Mouse (Mus musculus): ENCODE measurements around the gene Krt36. TPM values are rescaled to one million over a fixed set of nuclear protein-coding genes. Genes with fewer than 3 reads are reported as not detected.
A peak's percentile ranks its signal among the peaks of the same experiment; 100 is the strongest.

Krt36 gene
- 0.08 and 0.11 TPM in 2 replicates for polyA plus RNA-seq (2014; fragmentation: Nextera tagmentation; extraction: Ambion mirVana)

GRCm38 (mm10) chr11:100105576-100106122 lies at the start of gene Krt36:
Krt36 (minus strand) TSS chr11:100105626.
- WGBS, result 75% methylated on average over 6 of the region's 6 CpGs
- no peak within 1 kb of the TSS for H3K9ac ChIP-seq (ENCODE audit: low read length)
- H3K36me3 ChIP-seq (ENCODE audit: control insufficient read depth, insufficient read depth, low read length), result no peaks in the 10 kb centered on the region
- ATAC-seq (ENCODE audit: insufficient number of reproducible peaks, low FRiP score, low TSS enrichment, low read depth) (no peak), DNase-seq (ENCODE audit: low spot score) (no peak)
- no peak within 1 kb of the TSS for H3K27ac ChIP-seq (replicated peaks; ENCODE audit: low read depth, low read length)
- H3K4me2 ChIP-seq (ENCODE audit: low read depth, severe bottlenecking), result no peak within 1 kb of the TSS
- no peaks in the 10 kb centered on the region for H3K4me1 ChIP-seq (ENCODE audit: control insufficient read depth, insufficient read depth, low read length)
- H3K9me3 ChIP-seq (ENCODE audit: control insufficient read depth, low read length), result no peaks in the 10 kb centered on the region
- H3K4me3 ChIP-seq (ENCODE audit: low read depth, low read length), result no peak within 1 kb of the TSS
- no peaks in the 10 kb centered on the region for H3K27me3 ChIP-seq (ENCODE audit: control insufficient read depth, insufficient read depth, low read length)

- Histone ChIP-seq H3K27ac (replicated peaks; ENCODE audit: low read depth, low read length) (no peak within 1 kb of the TSS), H3K9ac (ENCODE audit: low read length) (no peak within 1 kb of the TSS), H3K4me1 (ENCODE audit: control insufficient read depth, insufficient read depth, low read length) (peaks cover 3% of the 10 kb centered on the region; the same call in 1 of the 2 replicates), H3K4me2 (ENCODE audit: low read depth, severe bottlenecking) (no peak within 1 kb of the TSS), H3K27me3 (ENCODE audit: control insufficient read depth, insufficient read depth, low read length) (peaks cover 19% of the 10 kb centered on the region), H3K4me3 (ENCODE audit: low read depth, low read length) (no peak within 1 kb of the TSS), H3K36me3 (ENCODE audit: control insufficient read depth, insufficient read depth, low read length) (no peaks in the 10 kb centered on the region), H3K9me3 (ENCODE audit: control insufficient read depth, low read length) (no peaks in the 10 kb centered on the region)
- DNase-seq (ENCODE audit: low spot score) (no peak), ATAC-seq (ENCODE audit: insufficient number of reproducible peaks, low FRiP score, low TSS enrichment, low read depth) (no peak)
- 66% methylated on average over 9 of the region's 9 CpGs for WGBS
Observed at GRCm38 (mm10) chr11:100148615-100149330, 43.3 kb upstream of the Krt36 start, which contains the start of gene Krt19. Krt19 (minus strand) TSS chr11:100148665.

- H3K4me3 ChIP-seq (ENCODE audit: low read depth, low read length), result no peak overlapping the region
- H3K27ac ChIP-seq (replicated peaks; ENCODE audit: low read depth, low read length), result no peak overlapping the region
- H3K36me3 ChIP-seq (ENCODE audit: control insufficient read depth, insufficient read depth, low read length), result no peaks in the 10 kb centered on the region
- H3K4me2 ChIP-seq (ENCODE audit: low read depth, severe bottlenecking), result no peak overlapping the region
- no peaks in the 10 kb centered on the region for H3K9me3 ChIP-seq (ENCODE audit: control insufficient read depth, low read length)
- H3K4me1 ChIP-seq (ENCODE audit: control insufficient read depth, insufficient read depth, low read length), result peaks cover 3% of the 10 kb centered on the region; the same call in 1 of the 2 replicates
- H3K9ac ChIP-seq (ENCODE audit: low read length), result no peak overlapping the region
- DNase-seq (ENCODE audit: low spot score), result no peak
- 40% methylated on average over 5 of the region's 5 CpGs for WGBS
- peaks cover 19% of the 10 kb centered on the region for H3K27me3 ChIP-seq (ENCODE audit: control insufficient read depth, insufficient read depth, low read length)
- ATAC-seq (ENCODE audit: insufficient number of reproducible peaks, low FRiP score, low TSS enrichment, low read depth), result no peak
Observed at GRCm38 (mm10) chr11:100147566-100148353, 42.3 kb upstream of the Krt36 start.

DNA sequence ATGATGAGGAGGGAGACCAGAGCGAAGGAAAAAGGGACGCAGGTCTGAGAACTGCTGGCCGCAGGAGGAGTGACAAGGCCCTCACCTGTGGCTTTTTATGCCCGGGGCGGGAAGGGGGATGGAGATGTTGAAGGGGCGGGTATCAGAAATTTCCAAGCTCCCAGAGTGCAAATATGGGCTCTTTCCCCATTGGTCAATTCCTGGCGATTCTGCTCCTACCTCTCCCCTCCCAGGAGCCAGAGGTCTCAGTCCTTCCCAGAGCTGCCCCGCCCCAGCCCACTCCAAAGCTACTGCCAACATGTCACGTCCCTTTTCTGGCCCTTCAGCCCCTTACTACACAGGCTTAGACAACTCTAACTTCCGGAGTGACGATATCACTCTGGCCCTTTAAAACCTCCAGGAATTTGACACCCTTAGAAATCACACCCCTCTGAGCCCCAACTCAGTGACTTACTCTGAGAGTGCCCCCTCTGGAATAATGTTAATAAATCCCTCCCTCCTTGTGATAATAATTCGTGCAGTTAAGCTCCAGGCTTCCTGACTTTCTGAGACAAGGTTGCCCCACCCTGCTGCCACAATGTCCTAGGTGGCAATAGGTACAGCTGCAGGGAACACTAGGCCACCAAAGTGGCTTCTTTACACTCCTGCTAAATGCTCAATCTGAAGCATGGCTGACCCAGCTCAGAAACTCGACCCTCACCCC lies 40.6 kb upstream of the Krt36 start:
- Histone ChIP-seq H3K9me3 (ENCODE audit: control insufficient read depth, low read length) (no peaks in the 10 kb centered on the region), H3K9ac (ENCODE audit: low read length) (no peak overlapping the region), H3K4me3 (ENCODE audit: low read depth, low read length) (peak overlapping the region; percentile 21), H3K4me1 (ENCODE audit: control insufficient read depth, insufficient read depth, low read length) (peaks cover 3% of the 10 kb centered on the region; the same call in 1 of the 2 replicates), H3K36me3 (ENCODE audit: control insufficient read depth, insufficient read depth, low read length) (no peaks in the 10 kb centered on the region), H3K4me2 (ENCODE audit: low read depth, severe bottlenecking) (peak overlapping the region; percentile 47), H3K27me3 (ENCODE audit: control insufficient read depth, insufficient read depth, low read length) (peaks cover 19% of the 10 kb centered on the region), H3K27ac (replicated peaks; ENCODE audit: low read depth, low read length) (no peak overlapping the region)
- ATAC-seq (ENCODE audit: insufficient number of reproducible peaks, low FRiP score, low TSS enrichment, low read depth) (0 out of 2 replicates have a peak, but pooled peaks have one; percentile 44), DNase-seq (ENCODE audit: low spot score) (no peak)
- 2% methylated on average over 13 of the region's 13 CpGs for WGBS

DNA sequence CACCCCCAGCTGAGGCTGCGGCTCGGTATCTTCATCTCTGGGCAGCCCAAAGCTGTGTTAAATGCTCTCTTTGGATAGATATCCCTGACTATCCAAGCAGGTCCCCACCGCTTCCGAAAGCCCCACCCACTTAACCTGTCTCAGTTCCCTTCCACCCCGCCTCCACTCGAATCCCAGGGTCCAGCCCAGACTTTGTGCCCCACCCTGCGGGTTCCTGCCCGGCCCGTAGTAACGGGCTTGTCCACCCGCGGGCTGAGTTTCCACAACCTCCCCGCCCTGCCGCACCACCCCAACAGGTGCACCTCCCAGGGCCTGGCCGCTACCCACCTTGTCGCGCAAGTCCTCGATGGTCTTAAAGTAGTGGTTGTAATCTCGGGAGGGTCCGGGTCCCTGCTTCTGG lies 39.7 kb upstream of the Krt36 start:
- H3K36me3 ChIP-seq (ENCODE audit: control insufficient read depth, insufficient read depth, low read length), result no peaks in the 10 kb centered on the region
- peak overlapping the region; percentile 21 for H3K4me3 ChIP-seq (ENCODE audit: low read depth, low read length)
- no peaks in the 10 kb centered on the region for H3K9me3 ChIP-seq (ENCODE audit: control insufficient read depth, low read length)
- ATAC-seq (ENCODE audit: insufficient number of reproducible peaks, low FRiP score, low TSS enrichment, low read depth), result no peak
- no peak for DNase-seq (ENCODE audit: low spot score)
- H3K9ac ChIP-seq (ENCODE audit: low read length), result no peak overlapping the region
- peaks cover 6% of the 10 kb centered on the region; the same call in 1 of the 2 replicates for H3K4me1 ChIP-seq (ENCODE audit: control insufficient read depth, insufficient read depth, low read length)
- H3K27ac ChIP-seq (replicated peaks; ENCODE audit: low read depth, low read length), result no peak overlapping the region
- H3K27me3 ChIP-seq (ENCODE audit: control insufficient read depth, insufficient read depth, low read length), result peaks cover 19% of the 10 kb centered on the region
- 2% methylated on average over 20 of the region's 20 CpGs for WGBS
- H3K4me2 ChIP-seq (ENCODE audit: low read depth, severe bottlenecking), result peak overlapping the region; percentile 47

GRCm38 (mm10) chr11:100140966-100141365 lies 35.5 kb upstream of the Krt36 start:
- no peaks in the 10 kb centered on the region for H3K9me3 ChIP-seq (ENCODE audit: control insufficient read depth, low read length)
- no peaks in the 10 kb centered on the region for H3K36me3 ChIP-seq (ENCODE audit: control insufficient read depth, insufficient read depth, low read length)
- no peak overlapping the region for H3K4me3 ChIP-seq (ENCODE audit: low read depth, low read length)
- DNase-seq (ENCODE audit: low spot score) (no peak), ATAC-seq (ENCODE audit: insufficient number of reproducible peaks, low FRiP score, low TSS enrichment, low read depth) (no peak)
- peaks cover 10% of the 10 kb centered on the region; the same call in 1 of the 2 replicates for H3K4me1 ChIP-seq (ENCODE audit: control insufficient read depth, insufficient read depth, low read length)
- 90% methylated on average over 21 of the region's 21 CpGs for WGBS
- no peak overlapping the region for H3K4me2 ChIP-seq (ENCODE audit: low read depth, severe bottlenecking)
- H3K9ac ChIP-seq (ENCODE audit: low read length), result no peak overlapping the region
- peaks cover 18% of the 10 kb centered on the region for H3K27me3 ChIP-seq (ENCODE audit: control insufficient read depth, insufficient read depth, low read length)
- no peak overlapping the region for H3K27ac ChIP-seq (replicated peaks; ENCODE audit: low read depth, low read length)

- 61% methylated on average over 2 of the region's 2 CpGs for WGBS
Observed at GRCm38 (mm10) chr11:100139391-100139790, 34.0 kb upstream of the Krt36 start.

GRCm38 (mm10) chr11:100138809-100139208 lies 33.4 kb upstream of the Krt36 start:
- no peaks in the 10 kb centered on the region for H3K27me3 ChIP-seq (ENCODE audit: control insufficient read depth, insufficient read depth, low read length)
- ATAC-seq (ENCODE audit: insufficient number of reproducible peaks, low FRiP score, low TSS enrichment, low read depth), result no peak
- H3K4me2 ChIP-seq (ENCODE audit: low read depth, severe bottlenecking), result no peak overlapping the region
- 0 out of 2 replicates have a peak, but pooled peaks cover 7% of the 10 kb centered on the region for H3K4me1 ChIP-seq (ENCODE audit: control insufficient read depth, insufficient read depth, low read length)
- no peak for DNase-seq (ENCODE audit: low spot score)
- no peaks in the 10 kb centered on the region for H3K9me3 ChIP-seq (ENCODE audit: control insufficient read depth, low read length)
- no peak overlapping the region for H3K9ac ChIP-seq (ENCODE audit: low read length)
- no peak overlapping the region for H3K4me3 ChIP-seq (ENCODE audit: low read depth, low read length)
- no peak overlapping the region for H3K27ac ChIP-seq (replicated peaks; ENCODE audit: low read depth, low read length)
- 54% methylated on average over 7 of the region's 7 CpGs for WGBS
- H3K36me3 ChIP-seq (ENCODE audit: control insufficient read depth, insufficient read depth, low read length), result no peaks in the 10 kb centered on the region

More at GRCm38 (mm10) chr11:100139391-100139790, 34.0 kb upstream of the Krt36 start:
- no peak for DNase-seq (ENCODE audit: low spot score)
- Histone ChIP-seq H3K27ac (replicated peaks; ENCODE audit: low read depth, low read length) (no peak overlapping the region), H3K27me3 (ENCODE audit: control insufficient read depth, insufficient read depth, low read length) (peaks cover 3% of the 10 kb centered on the region; the same call in 1 of the 2 replicates), H3K4me2 (ENCODE audit: low read depth, severe bottlenecking) (no peak overlapping the region), H3K4me3 (ENCODE audit: low read depth, low read length) (no peak overlapping the region), H3K9me3 (ENCODE audit: control insufficient read depth, low read length) (no peaks in the 10 kb centered on the region), H3K9ac (ENCODE audit: low read length) (no peak overlapping the region), H3K4me1 (ENCODE audit: control insufficient read depth, insufficient read depth, low read length) (0 out of 2 replicates have a peak, but pooled peaks cover 7% of the 10 kb centered on the region), H3K36me3 (ENCODE audit: control insufficient read depth, insufficient read depth, low read length) (no peaks in the 10 kb centered on the region)
- no peak for ATAC-seq (ENCODE audit: insufficient number of reproducible peaks, low FRiP score, low TSS enrichment, low read depth)

Measured in limb, embryonic 11.5 days (tissue).